Mouse (Mus musculus): ENCODE measurements around the gene Lnx1.

- TF ChIP-seq CTCF (IDR thresholded peaks at IDR 0.05; ENCODE audit: low read depth) = no peak
- TF ChIP-seq EP300 (IDR thresholded peaks at IDR 0.05; ENCODE audit: low read depth) = no peak
Measured at GRCm38 (mm10) chr5:74612713-74613112, 90.0 kb downstream of the Lnx1 start.
